Mouse (Mus musculus) liver, embryonic 12.5 days (tissue): ENCODE measurements at regions not wholly inside any gene's neighbourhood (a gene's known extent, or its start where the extent isn't known, plus 50 kb on each side); places are given as distances from the start of the nearest gene placed in this dataset.
"Not testable (repeated sequence)": the region's sequence is repeated elsewhere in the genome, so short reads cannot be mapped to it uniquely, and the experiment has no call there.

Source experiments
- ATAC-seq: fragments of 200-750 bp; cut with Nextera tagmentation; 2 replicates; pipeline ENCODE4 v1.8.0; 2017; ENCODE audit warnings: moderate number of reproducible peaks, mild to moderate bottlenecking, moderate library complexity
- H3K27ac ChIP-seq: fragments of 300-500 bp; sonication (generic); 2 replicates; pipeline ENCODE4 v1.5.1; 2016; ENCODE audit warnings: mild to moderate bottlenecking
- H3K27me3 ChIP-seq: fragments of 300-500 bp; sonication (generic); replicated peaks from 2 replicates; pipeline ENCODE4 v1.6.1; 2016; ENCODE audit warnings: mild to moderate bottlenecking, moderate library complexity
- H3K36me3 ChIP-seq: fragments of 300-500 bp; sonication (generic); 2 replicates; pipeline ENCODE4 v1.6.1; 2016; ENCODE audit warnings: mild to moderate bottlenecking, moderate library complexity
- H3K4me1 ChIP-seq: fragments of 300-500 bp; sonication (generic); 2 replicates; pipeline ENCODE4 v1.6.1; 2016
- H3K4me2 ChIP-seq: fragments of 300-500 bp; sonication (generic); 2 replicates; pipeline ENCODE4 v1.6.1; 2016; ENCODE audit warnings: mild to moderate bottlenecking, moderate library complexity
- H3K4me3 ChIP-seq: fragments of 300-500 bp; sonication (generic); 2 replicates; pipeline ENCODE4 v1.5.1; 2016; ENCODE audit warnings: mild to moderate bottlenecking, moderate library complexity
- H3K9ac ChIP-seq: fragments of 300-500 bp; sonication (generic); 2 replicates; pipeline ENCODE4 v1.6.1; 2016; ENCODE audit warnings: mild to moderate bottlenecking, moderate library complexity
- H3K9me3 ChIP-seq: fragments of 300-500 bp; sonication (generic); replicated peaks from 2 replicates; pipeline ENCODE4 v1.6.1; 2016; ENCODE audit warnings: mild to moderate bottlenecking, moderate library complexity
- WGBS: fragments of 180-500 bp; shearing (Covaris S2); methylation state at CpG from one replicate; pipeline ENCODE4 v1.1.7; 2016; ENCODE audit not compliant: insufficient replicate concordance; 5-methylcytosine and 5-hydroxymethylcytosine counted together

GRCm38 (mm10) chr3:34709553-34709952, 59.3 kb downstream of the Sox2 start:
- Histone ChIP-seq H3K4me3 (no peak overlapping the region), H3K27ac (no peak overlapping the region), H3K27me3 (no peaks in the 10 kb centered on the region), H3K4me2 (no peak overlapping the region), H3K36me3 (no peaks in the 10 kb centered on the region), H3K9ac (no peak overlapping the region), H3K4me1 (no peaks in the 10 kb centered on the region), H3K9me3 (no peaks in the 10 kb centered on the region)
- WGBS: 77% methylated on average over 13 of the region's 13 CpGs
- no peak for ATAC-seq

- H3K4me2 ChIP-seq, H3K4me1 ChIP-seq, H3K27ac ChIP-seq, ATAC-seq, H3K4me3 ChIP-seq, H3K9ac ChIP-seq, H3K9me3 ChIP-seq, H3K36me3 ChIP-seq, H3K27me3 ChIP-seq: not testable (repeated sequence)
- 64% methylated on average over 7 of the region's 7 CpGs for WGBS
These were observed 61.9 kb downstream of the Sox2 start for GRCm38 (mm10) chr3:34712137-34712536.

- 69% methylated on average over 7 of the region's 7 CpGs for WGBS
- no peaks in the 10 kb centered on the region for H3K9me3 ChIP-seq
- no peak overlapping the region for H3K4me2 ChIP-seq
- H3K27ac ChIP-seq: no peak overlapping the region
- no peak overlapping the region for H3K9ac ChIP-seq
- no peaks in the 10 kb centered on the region for H3K36me3 ChIP-seq
- no peak for ATAC-seq
- no peak overlapping the region for H3K4me3 ChIP-seq
- H3K27me3 ChIP-seq: no peaks in the 10 kb centered on the region
- H3K4me1 ChIP-seq: no peaks in the 10 kb centered on the region
These were observed 72.3 kb downstream of the Sox2 start for GRCm38 (mm10) chr3:34722506-34722905.

- Histone ChIP-seq H3K27me3 (no peaks in the 10 kb centered on the region), H3K4me3 (no peak overlapping the region), H3K9ac (no peak overlapping the region), H3K27ac (no peak overlapping the region), H3K36me3 (no peaks in the 10 kb centered on the region), H3K4me2 (no peak overlapping the region), H3K9me3 (no peaks in the 10 kb centered on the region), H3K4me1 (no peaks in the 10 kb centered on the region)
- ATAC-seq: no peak
- WGBS: 78% methylated on average over 12 of the region's 12 CpGs
These were observed 76.8 kb downstream of the Sox2 start for GRCm38 (mm10) chr3:34726955-34727354.

GRCm38 (mm10) chr3:34728282-34728681, 78.1 kb downstream of the Sox2 start:
- no peak for ATAC-seq
- H3K4me1 ChIP-seq: no peaks in the 10 kb centered on the region
- no peak overlapping the region for H3K27ac ChIP-seq
- no peak overlapping the region for H3K4me2 ChIP-seq
- H3K9me3 ChIP-seq: no peaks in the 10 kb centered on the region
- no peak overlapping the region for H3K4me3 ChIP-seq
- no peaks in the 10 kb centered on the region for H3K36me3 ChIP-seq
- no peaks in the 10 kb centered on the region for H3K27me3 ChIP-seq
- H3K9ac ChIP-seq: no peak overlapping the region

GRCm38 (mm10) chr3:34734966-34735365, 84.8 kb downstream of the Sox2 start:
- Histone ChIP-seq H3K9ac (no peak overlapping the region), H3K4me2 (no peak overlapping the region), H3K4me1 (no peaks in the 10 kb centered on the region), H3K4me3 (no peak overlapping the region), H3K27me3 (no peaks in the 10 kb centered on the region), H3K9me3 (no peaks in the 10 kb centered on the region), H3K27ac (no peak overlapping the region), H3K36me3 (no peaks in the 10 kb centered on the region)
- 53% methylated on average over 5 of the region's 5 CpGs for WGBS
- ATAC-seq: no peak

GRCm38 (mm10) chr3:34738001-34738400, 87.8 kb downstream of the Sox2 start:
- H3K9me3 ChIP-seq: no peaks in the 10 kb centered on the region
- H3K36me3 ChIP-seq: no peaks in the 10 kb centered on the region
- H3K4me2 ChIP-seq: no peak overlapping the region
- 71% methylated on average over 4 of the region's 4 CpGs for WGBS
- H3K4me1 ChIP-seq: no peaks in the 10 kb centered on the region
- no peak for ATAC-seq
- no peak overlapping the region for H3K27ac ChIP-seq
- no peak overlapping the region for H3K4me3 ChIP-seq
- no peaks in the 10 kb centered on the region for H3K27me3 ChIP-seq
- no peak overlapping the region for H3K9ac ChIP-seq

- Histone ChIP-seq H3K9ac (no peak overlapping the region), H3K27ac (no peak overlapping the region), H3K4me1 (no peaks in the 10 kb centered on the region), H3K4me2 (no peak overlapping the region), H3K27me3 (no peaks in the 10 kb centered on the region), H3K9me3 (no peaks in the 10 kb centered on the region), H3K36me3 (no peaks in the 10 kb centered on the region), H3K4me3 (no peak overlapping the region)
- WGBS: 55% methylated on average over 7 of the region's 7 CpGs
- ATAC-seq: no peak
These were observed 88.7 kb downstream of the Sox2 start for GRCm38 (mm10) chr3:34738938-34739337.

- ATAC-seq: no peak; the same call in 1 of the 2 replicates
- 71% methylated on average over 7 of the region's 7 CpGs for WGBS
- H3K27ac ChIP-seq: no peak overlapping the region
- no peak overlapping the region for H3K4me3 ChIP-seq
- H3K4me2 ChIP-seq: no peak overlapping the region
- no peaks in the 10 kb centered on the region for H3K36me3 ChIP-seq
- H3K27me3 ChIP-seq: no peaks in the 10 kb centered on the region
- no peak overlapping the region for H3K9ac ChIP-seq
- H3K9me3 ChIP-seq: no peaks in the 10 kb centered on the region
- no peaks in the 10 kb centered on the region for H3K4me1 ChIP-seq
These were observed 89.5 kb downstream of the Sox2 start for GRCm38 (mm10) chr3:34739693-34740092.

GRCm38 (mm10) chr3:34740110-34740509, 89.9 kb downstream of the Sox2 start:
- H3K4me2 ChIP-seq: no peak overlapping the region
- H3K36me3 ChIP-seq: no peaks in the 10 kb centered on the region
- H3K9me3 ChIP-seq: no peaks in the 10 kb centered on the region
- no peak overlapping the region for H3K4me3 ChIP-seq
- ATAC-seq: no peak
- no peak overlapping the region for H3K27ac ChIP-seq
- H3K4me1 ChIP-seq: no peaks in the 10 kb centered on the region
- 75% methylated on average over 9 of the region's 9 CpGs for WGBS
- no peak overlapping the region for H3K9ac ChIP-seq
- H3K27me3 ChIP-seq: no peaks in the 10 kb centered on the region

- no peak overlapping the region for H3K9ac ChIP-seq
- no peak overlapping the region for H3K4me2 ChIP-seq
- no peaks in the 10 kb centered on the region for H3K9me3 ChIP-seq
- no peak overlapping the region for H3K4me3 ChIP-seq
- no peak for ATAC-seq
- H3K27ac ChIP-seq: no peak overlapping the region
- no peaks in the 10 kb centered on the region for H3K27me3 ChIP-seq
- H3K4me1 ChIP-seq: no peaks in the 10 kb centered on the region
- 61% methylated on average over 5 of the region's 5 CpGs for WGBS
- no peaks in the 10 kb centered on the region for H3K36me3 ChIP-seq
These were observed 95.1 kb downstream of the Sox2 start for GRCm38 (mm10) chr3:34745181-34745736.

GRCm38 (mm10) chr3:34747499-34748093, 97.4 kb downstream of the Sox2 start:
- H3K27ac ChIP-seq: no peak overlapping the region
- H3K4me1 ChIP-seq: no peaks in the 10 kb centered on the region
- H3K36me3 ChIP-seq: no peaks in the 10 kb centered on the region
- no peaks in the 10 kb centered on the region for H3K27me3 ChIP-seq
- ATAC-seq: no peak
- H3K9ac ChIP-seq: no peak overlapping the region
- 59% methylated on average over 10 of the region's 10 CpGs for WGBS
- no peaks in the 10 kb centered on the region for H3K9me3 ChIP-seq
- no peak overlapping the region for H3K4me3 ChIP-seq
- H3K4me2 ChIP-seq: no peak overlapping the region

GRCm38 (mm10) chr3:34749989-34750388, 99.8 kb downstream of the Sox2 start:
- no peak for ATAC-seq
- Histone ChIP-seq H3K27me3 (no peaks in the 10 kb centered on the region), H3K9ac (no peak overlapping the region), H3K4me3 (no peak overlapping the region), H3K4me1 (no peaks in the 10 kb centered on the region), H3K27ac (no peak overlapping the region), H3K4me2 (no peak overlapping the region), H3K36me3 (no peaks in the 10 kb centered on the region), H3K9me3 (no peaks in the 10 kb centered on the region)
- WGBS: 67% methylated on average over 7 of the region's 7 CpGs
